Mouse (Mus musculus) hindbrain, embryonic 14.5 days (tissue): ENCODE results near the gene BC024978. TPM values are rescaled to one million over a fixed set of nuclear protein-coding genes. Genes with fewer than 3 reads are reported as not detected.
A peak's percentile ranks its signal among the peaks of the same experiment; 100 is the strongest.

Experiments
- ATAC-seq: fragments of 200-750 bp; cut with Nextera tagmentation; 2 replicates; pipeline ENCODE4 v1.8.0; 2017; ENCODE audit warnings: moderate number of reproducible peaks, mild to moderate bottlenecking, moderate TSS enrichment, moderate library complexity; ENCODE audit not compliant: low FRiP score
- DNase-seq: peaks from one replicate; pipeline ENCODE4 v3.0.0-alpha.2; 2015; ENCODE audit warnings: low spot score
- H3K27ac ChIP-seq: fragments of 300-500 bp; sonication (generic); 2 replicates; pipeline ENCODE4 v1.5.1; 2014; ENCODE audit warnings: mild to moderate bottlenecking, moderate library complexity
- H3K27me3 ChIP-seq: fragments of 300-500 bp; sonication (generic); 2 replicates; pipeline ENCODE4 v1.6.1; 2014; ENCODE audit warnings: mild to moderate bottlenecking, low read length, mixed read lengths; ENCODE audit not compliant: control insufficient read depth, insufficient read depth
- H3K36me3 ChIP-seq: fragments of 300-500 bp; sonication (generic); replicated peaks from 2 replicates; pipeline ENCODE4 v1.6.1; 2014; ENCODE audit not compliant: control insufficient read depth, insufficient read depth
- H3K4me1 ChIP-seq: fragments of 300-500 bp; sonication (generic); replicated peaks from 2 replicates; pipeline ENCODE4 v1.6.1; 2014; ENCODE audit warnings: antibody characterized with exemption, low read length, mixed read lengths; ENCODE audit not compliant: control insufficient read depth, insufficient read depth
- H3K4me2 ChIP-seq: fragments of 300-500 bp; sonication (generic); replicated peaks from 2 replicates; pipeline ENCODE4 v1.6.1; 2014; ENCODE audit warnings: mild to moderate bottlenecking, moderate library complexity
- H3K4me3 ChIP-seq: fragments of 300-500 bp; sonication (generic); replicated peaks from 2 replicates; pipeline ENCODE4 v1.5.1; 2014; ENCODE audit warnings: mild to moderate bottlenecking, low read length
- H3K9ac ChIP-seq: fragments of 300-500 bp; sonication (generic); 2 replicates; pipeline ENCODE4 v1.6.1; 2014
- H3K9me3 ChIP-seq: fragments of 300-500 bp; sonication (generic); 2 replicates; pipeline ENCODE4 v1.6.1; 2016; ENCODE audit warnings: low read length; ENCODE audit not compliant: control insufficient read depth
- WGBS: fragments of 180-500 bp; shearing (Covaris S2); extraction: QIAGEN DNeasy Blood & Tissue Kit; methylation state at CpG from one replicate; pipeline ENCODE4 v1.1.7; 2014; 5-methylcytosine and 5-hydroxymethylcytosine counted together
- microRNA counts: library from miRNA; unstranded; fragments of <30 nt; microRNA quantifications from one replicate; lab custom pipeline; 2016
- microRNA-seq: library from miRNA; unstranded; fragments of <30 nt; microRNA quantifications from one replicate; pipeline ENCODE4, GENCODE M21; 2016
- polyA plus RNA-seq: library from polyadenylated mRNA; unstranded; fragments of >200 nt; fragmentation: Nextera tagmentation; extraction: Ambion mirVana; gene quantifications from 2 replicates; pipeline ENCODE4 v1.2.1, GENCODE M21; 2014

The BC024978 gene
- polyA plus RNA-seq, 1 experiment from 2014 or later: 3.4 TPM

GRCm38 (mm10) chr7:27259271-27259721 is 63.7 kb downstream of the BC024978 start:
- ATAC-seq: peak; percentile 13; the same call in 1 of the 2 replicates
- Histone ChIP-seq H3K4me2 (peak overlapping the region; percentile 78), H3K9ac (peak overlapping the region; percentile 95)

GRCm38 (mm10) chr7:27259771-27260170 is 64.2 kb downstream of the BC024978 start:
- ATAC-seq (no peak), DNase-seq (peak; percentile 46)
- Histone ChIP-seq H3K9me3 (no peaks in the 10 kb centered on the region), H3K9ac (peak overlapping the region; percentile 95), H3K4me2 (peak overlapping the region; percentile 78), H3K36me3 (peaks cover 30% of the 10 kb centered on the region), H3K4me1 (peaks cover 31% of the 10 kb centered on the region), H3K27me3 (no peaks in the 10 kb centered on the region), H3K27ac (peak overlapping the region; percentile 90), H3K4me3 (peak overlapping the region; percentile 68)
- WGBS: 8% methylated on average over 5 of the region's 5 CpGs

More at GRCm38 (mm10) chr7:27259271-27259721, 63.7 kb downstream of the BC024978 start:
- WGBS: 1% methylated on average over 9 of the region's 9 CpGs
- Histone ChIP-seq H3K4me3 (peak overlapping the region; percentile 68), H3K36me3 (peaks cover 26% of the 10 kb centered on the region), H3K9me3 (no peaks in the 10 kb centered on the region), H3K27ac (peak overlapping the region; percentile 90), H3K27me3 (no peaks in the 10 kb centered on the region), H3K4me1 (peaks cover 31% of the 10 kb centered on the region)
- DNase-seq: no peak

MicroRNAs encoded within 50 kb of the gene (microRNA counts, 519-probe panel; counts per million panel counts)
- not detected for microRNA mmu-miR-1191 (lab: Ali Mortazavi, UCI)

Small RNA genes within 50 kb of the gene (microRNA-seq; reads per million reads assigned to microRNA genes)
- gene Mir1191: 1.1 reads per million
- 0.97 reads per million for gene Mir3101

Other genes with a start within 250 kb of the BC024978 start
- gene Cyp2a12, start 166.7 kb upstream of the BC024978 start, polyA plus RNA-seq: not detected in 2 replicates
- gene Cyp2f2, start 75.9 kb upstream of the BC024978 start, polyA plus RNA-seq: not detected in 2 replicates
- 0.17 and 0.19 TPM in 2 replicates for gene Cyp2t4, start 42.1 kb upstream of the BC024978 start, polyA plus RNA-seq
- 55.3 and 55.7 TPM in 2 replicates for gene Egln2, start 29.0 kb upstream of the BC024978 start, polyA plus RNA-seq
- 91.3 and 102 TPM in 2 replicates for gene Rab4b, start 16.9 kb upstream of the BC024978 start, polyA plus RNA-seq
- gene Gm21983, start 14.7 kb upstream of the BC024978 start, polyA plus RNA-seq: not detected in 2 replicates
- gene Mia, start 14.6 kb upstream of the BC024978 start, polyA plus RNA-seq: 24.6 and 28.5 TPM in 2 replicates
- 192 and 195 TPM in 2 replicates for gene Snrpa, start 490 bp downstream of the BC024978 start, polyA plus RNA-seq
- gene Itpkc, start 32.9 kb downstream of the BC024978 start, polyA plus RNA-seq: 6.5 and 8.7 TPM in 2 replicates
- 17.4 and 17.8 TPM in 2 replicates for gene Coq8b, start 37.2 kb downstream of the BC024978 start, polyA plus RNA-seq
- 36.2 and 39.2 TPM in 2 replicates for gene Numbl, start 62.7 kb downstream of the BC024978 start, polyA plus RNA-seq
- 10.4 TPM in 2 replicates for gene Ltbp4, start 141.9 kb downstream of the BC024978 start, polyA plus RNA-seq
- 30.6 and 34.6 TPM in 2 replicates for gene Shkbp1, start 160.2 kb downstream of the BC024978 start, polyA plus RNA-seq
- gene Gm20479, start 161.6 kb downstream of the BC024978 start, polyA plus RNA-seq: not detected in 2 replicates